Mouse (Mus musculus) heart, postnatal 0 days (tissue): ENCODE measurements around the gene Scml4.

Experiments
- CTCF ChIP-seq: IDR thresholded peaks from 2 replicates; pipeline ENCODE4 v1.5.1; 2016; ENCODE audit warnings: antibody characterized with exemption, control low read depth, low read depth
- EP300 ChIP-seq: IDR thresholded peaks from 2 replicates; pipeline ENCODE4 v1.6.1; 2016; ENCODE audit warnings: antibody characterized with exemption, low read depth

- TF ChIP-seq CTCF (no peak), EP300 (no peak)
Observed at GRCm38 (mm10) chr10:42914146-42914545, 54.0 kb downstream of the Scml4 start.
